Mouse (Mus musculus) embryo, embryonic 10.5 days (tissue): ENCODE results near the gene Alox5ap.

Experiments used
- DNase-seq: peaks from one replicate; pipeline ENCODE4 v3.0.0-alpha.2; 2015; ENCODE audit warnings: low spot score

Alox5ap gene

GRCm38 (mm10) chr5:149314514-149315081 lies 50.0 kb downstream of the Alox5ap start:
- no peak for DNase-seq

- peak; percentile 72 for DNase-seq
These were observed 52.4 kb downstream of the Alox5ap start for GRCm38 (mm10) chr5:149316926-149317325.

- DNase-seq: no peak
These were observed 55.3 kb downstream of the Alox5ap start for GRCm38 (mm10) chr5:149319874-149320323.

GRCm38 (mm10) chr5:149320534-149321482 lies 56.2 kb downstream of the Alox5ap start:
- DNase-seq: peak; percentile 94

- DNase-seq: peak; percentile 79
These were observed 57.6 kb downstream of the Alox5ap start for GRCm38 (mm10) chr5:149321909-149322841.

GRCm38 (mm10) chr5:149322938-149323553 lies 58.5 kb downstream of the Alox5ap start:
- DNase-seq: no peak

- no peak for DNase-seq
These were observed 60.2 kb downstream of the Alox5ap start for GRCm38 (mm10) chr5:149324739-149325138.

- DNase-seq: no peak
These were observed 64.7 kb downstream of the Alox5ap start for GRCm38 (mm10) chr5:149329098-149329887.

- DNase-seq: no peak
These were observed 66.0 kb downstream of the Alox5ap start for GRCm38 (mm10) chr5:149330601-149331000.

GRCm38 (mm10) chr5:149331407-149332143 lies 67.0 kb downstream of the Alox5ap start:
- peak; percentile 81 for DNase-seq

- DNase-seq: no peak
These were observed 68.2 kb downstream of the Alox5ap start for GRCm38 (mm10) chr5:149332787-149333186.

GRCm38 (mm10) chr5:149333941-149334698 lies 69.6 kb downstream of the Alox5ap start:
- DNase-seq: no peak

- no peak for DNase-seq
These were observed 70.4 kb downstream of the Alox5ap start for GRCm38 (mm10) chr5:149335009-149335408.

GRCm38 (mm10) chr5:149335563-149336238 lies 71.1 kb downstream of the Alox5ap start:
- peak; percentile 92 for DNase-seq

GRCm38 (mm10) chr5:149337148-149337547 lies 72.6 kb downstream of the Alox5ap start:
- no peak for DNase-seq
